Mouse (Mus musculus) lung, adult 2 months (tissue): ENCODE data around the gene Fez2.

Experiments
- CTCF ChIP-seq: fragments of 200-500 bp; IDR thresholded peaks from 2 replicates; pipeline ENCODE4 v1.5.1; 2011; ENCODE audit warnings: mild to moderate bottlenecking, low read length, control low read depth; ENCODE audit not compliant: insufficient read depth
- POLR2A ChIP-seq: fragments of 200-500 bp; IDR thresholded peaks from 2 replicates; pipeline ENCODE4 v1.6.1; 2011; ENCODE audit warnings: low read depth, mild to moderate bottlenecking, control low read depth, low read length, borderline replicate concordance; ENCODE audit errors: extremely low read depth

DNA sequence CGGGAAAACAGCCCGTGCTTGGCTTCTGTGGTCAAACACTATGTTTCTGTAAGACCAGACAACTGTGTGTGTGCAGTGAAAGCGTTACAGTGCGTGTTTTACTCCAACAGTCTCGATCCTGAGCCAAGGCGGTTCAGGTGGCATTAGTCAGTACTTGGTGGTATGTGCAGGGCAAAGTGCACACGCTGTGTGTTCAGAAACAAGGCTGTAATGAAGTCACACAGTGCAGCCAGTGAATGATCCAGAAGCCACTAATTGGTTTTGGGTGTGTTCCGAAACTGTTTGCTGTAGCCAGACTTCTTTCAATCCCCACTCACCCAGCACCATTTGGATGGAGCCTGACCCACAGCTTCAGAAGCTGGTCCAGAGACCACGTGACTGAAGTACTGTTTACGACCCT, 9.6 kb downstream of the Fez2 start:
- no peak for TF ChIP-seq CTCF
- no peak for TF ChIP-seq POLR2A
